Mouse (Mus musculus) megakaryocyte, embryonic 14.5 days (primary cell): ENCODE results near the gene Rbm38.

ENCODE experiments used
- FLI1 ChIP-seq: IDR thresholded peaks from 2 replicates; pipeline ENCODE4 v1.6.1; 2012; ENCODE audit warnings: low read length, inconsistent platforms, mixed read lengths
- GATA1 ChIP-seq: IDR thresholded peaks from 3 replicates; pipeline ENCODE4 v1.6.1; 2012; ENCODE audit warnings: mixed read lengths, low read length, inconsistent platforms, borderline replicate concordance

GRCm38 (mm10) chr2:173027169-173027823 lies 7.0 kb downstream of the Rbm38 start:
- TF ChIP-seq GATA1 (no peak), FLI1 (no peak)
